In the genomic region with DNA sequence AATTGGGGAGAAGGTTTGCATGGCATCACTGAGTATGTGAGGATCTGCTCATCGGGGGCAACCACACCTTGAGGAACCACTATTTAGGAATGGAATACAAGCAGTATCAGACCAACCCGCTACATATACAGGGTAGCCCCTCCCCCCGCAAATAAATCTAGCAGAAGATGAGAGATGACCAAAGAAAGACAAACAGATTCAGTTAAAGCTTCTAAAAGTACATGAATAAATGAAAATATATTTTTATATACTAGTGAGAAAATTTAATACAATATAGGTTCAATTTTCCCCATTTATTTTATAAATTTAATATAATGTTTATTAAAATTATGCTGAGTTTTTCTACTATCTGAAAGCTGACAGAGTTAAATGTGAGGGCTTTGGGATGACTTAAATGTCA, we compare ENCODE assay signal across 8 mouse cellular contexts. TPM values are rescaled to one million over a fixed set of nuclear protein-coding genes. Genes with fewer than 3 reads are reported as not detected.
DNase-seq lines count a peak whose midpoint lies in the region; ATAC-seq and TF ChIP-seq lines count a peak whose summit lies in the region.

A gene (plus strand): TSS at position 301 of the 400 bp plus-strand sequence.

- no peaks in the 10 kb centered on the region for H3K27me3 ChIP-seq in liver, embryonic 11.5 days (replicated peaks; ENCODE audit: control insufficient read depth, insufficient read depth, low read length)

- TF ChIP-seq POLR2A in brain, embryonic 14.5 days (IDR thresholded peaks at IDR 0.05; ENCODE audit: borderline replicate concordance, extremely low read depth, insufficient read depth, insufficient read length, poor library complexity, severe bottlenecking), result no peak

- ATAC-seq in liver, embryonic 11.5 days (replicated peaks; ENCODE audit: low FRiP score), result no peak
- no peak for ATAC-seq in inflammation-experienced regulatory T-cells, adult 6 months
- ATAC-seq in monocyte, adult 5-6 weeks (replicated peaks; ENCODE audit: insufficient number of reproducible peaks, low FRiP score, low TSS enrichment, poor library complexity, severe bottlenecking), result no peak

- H3K4me3 ChIP-seq in liver, embryonic 11.5 days (ENCODE audit: low read depth, low read length), result no peak within 1 kb of the TSS
- H3K4me3 ChIP-seq in left cerebral cortex, adult 2 months, result no peak within 1 kb of the TSS

- no peak within 1 kb of the TSS for H3K4me2 ChIP-seq in liver, embryonic 11.5 days

- 84% methylated on average over 3 of the region's 3 CpGs for WGBS in liver, embryonic 11.5 days

- TF ChIP-seq CTCF in brain, embryonic 14.5 days (IDR thresholded peaks at IDR 0.05; ENCODE audit: borderline replicate concordance, extremely low read depth, insufficient read depth, insufficient read length), result no peak
- no peak for TF ChIP-seq CTCF in left cerebral cortex, adult 2 months (IDR thresholded peaks at IDR 0.05)

- intact Hi-C loops in left cerebral cortex, adult 2 months (cut with DNase I), result loop anchor here (5.0 kb wide), 1 partner anchor 83 kb away; no protein-coding TSS in a partner anchor

- no peak within 1 kb of the TSS for H3K27ac ChIP-seq in liver, embryonic 11.5 days (ENCODE audit: low read depth, low read length)
- no peak within 1 kb of the TSS for H3K27ac ChIP-seq in left cerebral cortex, adult 2 months

- peaks cover 5% of the 10 kb centered on the region for H3K4me1 ChIP-seq in liver, embryonic 11.5 days (replicated peaks; ENCODE audit: control insufficient read depth, insufficient read depth, low read length)

- DNase-seq in liver, embryonic 11.5 days (ENCODE audit: low spot score), result no peak
- no peak for DNase-seq in liver
- no peak for DNase-seq in brain, embryonic 14.5 days (ENCODE audit: low read depth)
- DNase-seq in left cerebral cortex, adult 2 months (ENCODE audit: extremely low spot score in 1 of 2, low spot score in 2 of 2), result no peak
- DNase-seq in urinary bladder, postnatal 10 days (ENCODE audit: low spot score), result no peak
- no peak for DNase-seq in T-cell, adult 2 months (ENCODE audit: low spot score)

- no peak within 1 kb of the TSS for H3K9ac ChIP-seq in liver, embryonic 11.5 days (ENCODE audit: low read depth, low read length)

- no peaks in the 10 kb centered on the region for H3K9me3 ChIP-seq in liver, embryonic 11.5 days (ENCODE audit: control insufficient read depth, low read length)

- H3K36me3 ChIP-seq in liver, embryonic 11.5 days (ENCODE audit: control insufficient read depth, insufficient read depth, low read length), result no peaks in the 10 kb centered on the region

RNA-seq across cellular contexts. Expression of the gene that starts here (rescaled TPM):
- polyA plus RNA-seq in liver, embryonic 11.5 days (2014; fragmentation: Nextera tagmentation; extraction: Ambion mirVana), result 48.0 and 50.1 TPM in 2 replicates
- polyA plus RNA-seq in brain, embryonic 14.5 days (2012; rRNA removed), result 30.1 and 53.7 TPM in 2 replicates
- 10 to 100 TPM; 37.0 to 38.5 (median 37.3) TPM for polyA plus RNA-seq in inflammation-experienced regulatory T-cells, adult 6 months (2017; shearing (Covaris generic))
- 9.3 to 13.9 TPM (median 10.2 TPM) in 3 replicates for total RNA-seq in monocyte, adult 5-6 weeks (2017)
- total RNA-seq in left cerebral cortex, adult 2 months (2021), result 1 to 10 TPM; 7.8 to 7.9 TPM
